Mouse (Mus musculus) thymus, postnatal 10 days (tissue): ENCODE results near the gene Lrrc27.

Experiments
- DNase-seq, 2 experiments: peaks; one replicate each; pipeline ENCODE4 v3.0.0; 2021; ENCODE audit warnings: low spot score in 2 of 2

Gene Lrrc27

DNA sequence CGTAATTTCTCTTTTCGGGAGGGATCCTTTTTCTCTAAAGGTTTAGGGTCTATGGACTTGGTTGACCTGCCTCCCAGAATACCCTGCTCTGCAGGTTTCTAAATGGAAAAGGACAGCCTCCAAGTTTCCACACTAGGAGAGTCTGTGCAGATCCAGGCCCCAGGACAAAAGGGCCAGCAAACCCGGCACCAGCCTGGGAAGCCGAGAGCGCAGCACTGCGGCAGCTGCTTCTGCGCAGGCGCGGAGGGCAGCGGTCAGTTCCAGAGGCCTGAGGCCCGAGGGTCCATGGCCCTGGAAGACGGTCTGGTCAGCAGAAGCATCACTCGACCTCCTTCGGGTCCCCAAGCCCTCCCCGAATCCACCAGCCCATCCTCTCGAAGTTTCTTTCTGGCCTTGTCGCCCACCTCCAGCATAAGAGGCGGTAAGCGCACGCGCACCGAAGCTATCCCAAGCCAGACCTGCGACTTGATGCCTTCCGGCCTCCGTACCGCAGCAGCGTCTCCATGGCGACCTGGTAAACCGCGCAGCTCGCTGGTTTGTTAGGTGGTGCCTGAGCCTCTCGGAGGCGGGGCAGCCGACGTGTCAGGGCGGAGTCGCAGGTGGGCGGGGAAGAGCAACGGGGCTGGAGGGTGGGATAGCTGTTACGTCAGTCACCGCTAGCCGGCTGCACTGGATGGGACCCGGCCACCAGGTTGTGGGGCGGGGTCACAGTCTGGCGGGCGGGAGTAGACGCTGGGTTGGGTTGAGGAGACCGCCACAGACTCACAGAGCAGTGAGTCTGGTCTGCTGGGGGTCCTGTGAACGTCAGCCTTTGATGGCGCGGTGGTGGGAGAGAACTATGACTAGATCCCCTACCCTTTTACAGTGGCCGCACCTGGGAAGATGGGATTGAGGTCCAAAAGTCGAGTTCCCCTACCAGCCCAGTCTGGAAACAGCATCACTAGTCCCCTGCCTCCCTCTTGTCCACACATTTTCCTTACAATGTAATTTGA is at the start of gene Lrrc27, which contains the start of gene Stk32c:
Lrrc27 (plus strand) TSS at position 235 of the 992 bp plus-strand sequence.
Stk32c (minus strand) TSS at position 554 of the 992 bp plus-strand sequence.
- DNase-seq = peak; percentile 96 to 98

DNA sequence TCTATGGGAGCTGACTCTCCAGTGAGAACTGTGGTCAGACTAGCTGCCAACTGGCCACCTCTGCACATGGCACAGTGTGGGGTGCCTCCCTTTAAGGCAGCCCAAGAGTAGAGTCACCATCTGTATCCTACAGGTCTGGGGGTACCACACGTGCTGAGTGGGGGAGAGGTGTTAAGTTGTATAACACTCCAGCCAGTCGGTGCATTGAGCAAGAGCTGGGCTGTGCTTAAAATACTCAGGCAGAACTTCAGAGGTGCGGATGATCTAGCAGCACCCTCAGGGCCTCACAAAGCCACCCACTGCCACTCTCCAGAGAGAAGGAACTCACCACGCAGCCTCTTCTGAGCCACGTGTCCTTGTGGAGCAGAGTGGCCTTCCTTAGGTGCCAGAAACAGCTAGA is 48.4 kb upstream of the Lrrc27 start:
- no peak for DNase-seq

DNA sequence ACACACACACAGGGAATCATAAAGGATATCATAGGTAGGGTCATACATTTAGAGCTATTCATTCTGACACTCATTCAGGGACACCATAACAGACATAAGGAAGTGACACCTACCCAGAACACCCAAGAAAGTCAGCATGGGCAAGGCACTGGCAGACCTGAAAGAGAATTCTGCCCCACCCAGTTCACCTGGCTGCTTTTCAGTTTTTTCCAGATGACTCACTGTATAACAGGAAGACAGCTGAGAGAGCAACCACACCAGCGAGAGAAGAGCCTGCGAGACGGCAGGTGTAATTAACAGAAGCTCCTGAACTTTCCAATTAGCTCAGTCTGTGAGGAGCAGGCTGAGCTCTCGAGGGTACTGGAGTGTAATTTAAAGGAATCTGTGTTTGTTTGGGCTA is 43.6 kb upstream of the Lrrc27 start:
- DNase-seq = no peak

DNA sequence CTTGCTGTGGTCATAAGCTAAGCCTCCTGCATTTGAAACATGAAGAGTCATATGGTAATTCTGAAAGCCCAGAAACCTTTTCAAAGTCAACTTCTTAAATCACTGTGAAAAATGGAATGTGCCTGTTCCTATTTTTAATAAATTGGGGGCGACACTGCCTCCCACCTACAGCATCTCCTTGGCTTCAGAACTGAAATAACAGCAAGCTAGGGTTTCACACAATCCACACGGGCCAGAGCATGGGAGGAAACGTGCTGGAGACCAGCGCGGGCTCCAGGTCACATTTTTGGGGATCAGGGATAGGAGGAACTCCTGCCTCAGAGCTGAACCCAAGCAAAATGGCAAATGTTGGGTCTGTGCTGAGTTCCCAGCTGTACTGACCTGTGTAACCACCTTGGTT is 33.5 kb upstream of the Lrrc27 start:
- no peak for DNase-seq

DNA sequence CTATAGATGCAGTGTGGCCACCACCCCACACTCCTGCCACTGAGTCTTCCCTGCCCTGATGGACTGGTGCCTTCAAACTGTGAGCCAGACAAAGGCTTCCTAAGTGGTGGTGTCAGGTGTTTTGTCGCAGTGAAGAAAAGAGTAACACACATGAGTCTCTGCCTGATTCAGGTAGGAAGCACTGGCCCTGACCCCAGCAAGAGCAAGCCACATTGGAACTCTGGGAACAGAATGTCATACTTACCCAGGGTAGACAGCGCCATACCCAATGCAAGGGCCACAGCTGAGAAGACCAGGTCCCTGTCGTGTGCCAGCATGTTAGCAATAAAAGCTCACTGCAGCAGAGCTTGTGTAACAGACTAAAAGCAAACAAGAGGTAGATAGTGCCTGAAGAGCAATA is 32.7 kb upstream of the Lrrc27 start:
- no peak for DNase-seq

DNA sequence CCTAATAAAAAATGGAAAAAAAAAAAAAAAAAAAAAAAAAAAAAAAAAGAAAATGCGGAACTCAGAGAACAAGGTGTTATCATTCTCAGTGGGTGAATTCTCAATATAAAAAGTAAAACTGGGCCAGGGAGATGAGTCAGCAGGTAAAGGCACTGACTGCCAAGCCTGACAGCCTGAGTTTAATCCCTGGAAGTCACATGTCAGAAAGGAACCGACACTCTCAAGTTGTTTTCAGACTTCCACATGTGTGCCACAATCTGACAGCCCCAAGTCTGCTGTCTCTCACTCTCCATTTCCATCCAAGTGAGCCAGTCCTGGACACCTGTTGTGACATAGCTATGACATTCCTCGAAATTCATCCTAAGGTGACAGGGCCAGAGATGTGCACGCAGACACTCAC is 28.4 kb upstream of the Lrrc27 start:
- DNase-seq = no peak

DNA sequence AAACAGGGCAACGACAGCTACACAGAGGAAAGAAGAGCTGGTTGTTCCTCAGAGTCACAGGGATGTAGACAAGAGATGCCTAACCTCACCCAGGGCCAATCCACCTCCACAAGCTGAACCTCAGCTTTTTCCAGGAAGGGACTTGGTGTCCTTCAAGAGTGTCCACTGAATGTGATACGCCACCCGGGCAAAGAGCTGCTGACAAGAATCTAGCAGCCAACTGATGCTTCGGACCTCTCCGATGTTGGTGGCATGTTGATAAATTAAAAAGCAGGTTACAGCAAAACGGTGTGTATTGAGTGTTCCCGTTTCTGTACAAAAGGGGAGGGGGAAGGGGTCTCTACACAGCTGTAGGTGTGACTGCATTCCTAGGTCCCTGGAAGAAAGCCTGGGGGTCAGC is 27.9 kb upstream of the Lrrc27 start:
- no peak for DNase-seq

DNA sequence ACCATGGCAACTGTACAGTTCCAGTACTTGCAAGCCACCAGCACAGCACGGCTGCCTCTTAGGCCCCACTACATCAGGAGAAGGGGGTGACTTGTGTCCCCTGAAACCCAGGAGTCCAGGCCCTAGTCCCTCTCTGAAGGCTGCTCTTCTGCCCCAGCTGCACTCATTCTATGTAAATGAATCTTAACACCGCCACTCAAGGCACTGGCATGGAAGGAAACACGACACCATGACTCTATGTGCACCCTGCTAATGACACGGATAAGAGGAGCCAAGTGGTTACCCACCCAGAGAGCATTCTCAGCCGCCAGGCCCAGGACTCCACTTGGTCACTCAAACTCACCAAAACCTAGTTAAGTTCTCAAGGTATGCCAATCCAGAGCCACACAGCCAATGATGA is 26.8 kb upstream of the Lrrc27 start:
- DNase-seq = no peak

DNA sequence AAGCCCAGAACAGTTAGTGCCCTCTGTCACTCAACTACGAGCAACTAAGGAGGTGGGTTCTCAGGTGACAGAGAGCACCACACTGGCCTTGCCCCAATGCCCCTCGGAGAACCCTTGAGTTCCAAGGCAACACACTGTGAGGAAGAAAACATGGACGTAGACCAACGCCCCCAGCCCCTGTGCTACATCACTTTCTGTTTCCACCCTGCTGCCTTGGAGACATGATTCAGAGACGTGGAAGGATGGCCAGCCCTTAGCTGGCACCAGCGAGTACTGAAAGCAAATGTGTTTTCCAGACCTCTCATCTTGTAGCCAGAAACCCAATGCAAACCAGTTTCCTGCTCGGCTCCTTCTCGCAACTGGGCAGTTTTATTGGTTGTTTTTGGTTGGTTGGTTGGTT is 26.4 kb upstream of the Lrrc27 start:
- DNase-seq = no peak

DNA sequence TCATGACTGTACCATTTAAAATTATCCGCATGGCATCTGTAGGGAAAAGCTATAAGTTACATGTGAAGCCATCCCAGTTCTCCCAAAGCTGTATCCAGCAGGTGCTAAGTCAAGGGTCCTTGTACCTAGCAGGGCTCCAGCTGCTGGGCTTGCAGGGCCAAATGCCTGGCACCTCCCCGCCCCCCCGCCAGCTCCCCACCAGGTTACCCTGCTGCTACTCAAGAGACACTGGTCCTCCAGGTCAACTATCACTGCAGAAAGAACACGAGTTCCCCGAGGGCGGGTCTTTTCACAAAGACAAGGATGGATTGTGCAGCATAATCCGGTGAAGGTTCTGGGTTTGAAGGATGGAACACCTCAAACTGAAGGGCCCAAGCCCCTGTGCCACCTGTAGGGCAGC is 25.5 kb upstream of the Lrrc27 start:
- DNase-seq = no peak

DNA sequence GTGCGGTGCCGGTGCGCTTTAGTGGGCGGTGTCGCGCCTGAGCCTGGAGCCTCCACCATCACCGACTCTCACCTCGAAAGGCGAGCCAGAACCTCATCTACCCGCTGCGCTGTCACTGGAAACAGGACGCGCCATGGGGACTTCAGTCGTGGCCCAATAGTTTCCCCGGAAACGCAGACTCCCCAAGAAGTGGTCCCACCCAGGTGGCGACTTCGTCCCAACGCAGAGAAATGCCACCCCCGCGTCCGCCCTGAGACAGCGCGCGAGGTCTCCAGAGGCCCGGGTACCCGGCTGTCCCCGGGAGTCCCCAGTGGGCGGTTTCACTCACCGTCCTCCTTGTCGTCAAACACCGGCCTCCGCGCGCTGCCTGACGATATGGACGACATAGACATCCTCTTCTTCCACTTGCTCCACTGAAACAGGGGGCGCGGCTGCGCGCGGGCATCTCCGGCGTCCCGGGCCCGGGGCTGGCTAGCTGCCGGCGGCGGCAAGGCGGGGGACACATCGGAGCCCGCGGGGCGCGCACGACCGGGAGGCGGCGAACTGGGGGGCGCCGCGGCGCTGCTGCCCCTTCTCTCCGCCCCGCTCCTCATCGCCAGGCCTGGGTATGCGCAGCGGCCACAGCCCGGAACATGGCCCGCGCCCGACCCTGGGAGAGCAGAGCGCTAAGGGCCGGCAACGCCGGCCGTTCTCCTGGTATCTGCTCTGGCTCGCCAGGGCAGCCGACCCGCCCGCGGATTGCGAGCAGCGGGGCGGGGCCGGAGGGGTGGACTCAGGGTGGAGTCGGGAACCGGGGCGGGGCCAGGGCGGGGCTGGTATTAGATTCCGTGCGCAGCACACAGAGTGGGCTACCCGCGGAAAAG is 24.8 kb upstream of the Lrrc27 start:
- DNase-seq = peak in 1 of 2 experiments; percentile 11

DNA sequence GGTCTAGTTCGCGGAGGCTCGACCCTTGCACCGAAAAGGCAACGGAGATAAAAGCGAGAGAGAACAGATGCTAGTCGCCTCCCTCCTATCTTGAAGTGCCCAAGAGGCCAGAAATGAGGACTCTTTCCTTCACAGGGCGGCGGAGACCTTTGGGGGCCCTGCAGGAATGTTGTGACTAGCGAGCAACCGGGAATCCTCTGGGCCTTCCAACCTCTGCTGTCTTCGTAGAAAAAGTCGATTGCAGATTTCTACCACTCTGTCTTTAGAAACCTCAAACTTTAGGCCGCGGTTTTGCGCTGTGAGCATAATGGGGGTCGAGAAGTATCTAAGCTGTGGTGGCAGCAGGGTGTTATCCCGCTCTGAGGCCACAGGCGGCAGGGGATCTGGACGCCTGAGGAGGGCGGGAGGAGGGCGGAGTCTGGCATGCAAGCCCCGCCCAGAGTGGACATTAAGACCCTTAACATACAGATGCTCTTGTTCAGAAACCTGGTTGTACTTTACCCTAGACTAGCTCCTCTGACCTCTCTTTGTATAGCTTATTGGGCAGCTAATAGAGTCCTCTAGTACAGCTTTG is 24.1 kb upstream of the Lrrc27 start:
- no peak for DNase-seq

DNA sequence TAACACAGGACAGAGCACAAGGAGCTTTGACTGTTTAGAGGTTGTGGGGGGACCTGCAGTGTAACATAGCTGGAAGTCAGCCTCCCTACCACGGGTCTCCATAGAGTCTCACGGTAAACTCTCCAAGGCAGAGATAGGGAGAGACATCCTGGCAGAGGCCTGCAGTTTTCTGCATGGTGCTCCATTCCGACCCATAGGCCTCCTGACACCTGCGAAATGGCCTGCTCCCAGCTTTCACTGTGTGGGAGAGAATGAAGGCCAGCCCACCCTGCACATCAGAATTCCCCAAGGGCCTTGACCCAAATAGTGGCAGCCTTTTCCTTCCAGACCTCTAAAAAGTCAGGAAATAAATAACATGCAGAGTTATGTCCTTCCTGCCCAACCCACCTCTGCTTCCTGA is 22.2 kb upstream of the Lrrc27 start:
- no peak for DNase-seq

DNA sequence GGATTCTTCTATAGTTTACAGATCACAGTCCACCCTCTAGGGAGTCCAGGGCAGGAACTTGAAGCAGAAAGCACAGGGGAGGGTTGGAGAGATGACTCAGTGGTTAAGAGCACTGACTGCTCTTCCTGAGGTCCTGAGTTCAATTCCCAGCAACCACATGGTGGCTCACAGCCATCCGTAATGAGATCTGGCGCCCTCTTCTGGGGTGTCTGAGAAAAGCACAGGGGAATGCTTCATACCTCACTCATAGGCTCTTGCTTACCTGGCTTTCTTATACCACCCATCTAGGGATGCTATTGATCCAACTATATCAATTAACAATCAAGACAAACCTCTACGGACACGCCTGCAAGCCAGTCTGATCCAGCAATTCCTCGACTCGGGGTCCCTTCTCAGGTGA is 21.2 kb upstream of the Lrrc27 start:
- no peak for DNase-seq

DNA sequence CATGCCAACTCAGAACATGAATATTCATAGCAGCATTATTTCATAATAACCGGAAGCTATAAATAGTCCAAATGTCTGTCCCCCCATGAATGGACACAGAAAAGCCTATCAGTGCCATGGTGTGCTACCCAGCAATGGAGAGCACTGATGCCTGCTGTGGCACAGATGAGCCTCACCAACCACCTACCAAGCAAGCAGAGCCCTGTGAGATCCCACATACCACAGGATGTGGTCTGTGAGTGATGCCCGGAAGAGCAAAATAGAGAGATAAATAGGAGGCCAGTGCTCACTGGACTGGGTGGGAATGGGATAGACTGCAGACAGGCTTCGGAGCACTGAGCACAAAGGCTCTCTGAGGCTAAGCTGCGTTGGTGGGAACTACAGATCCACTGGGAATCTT is 15.8 kb upstream of the Lrrc27 start:
- DNase-seq = no peak

DNA sequence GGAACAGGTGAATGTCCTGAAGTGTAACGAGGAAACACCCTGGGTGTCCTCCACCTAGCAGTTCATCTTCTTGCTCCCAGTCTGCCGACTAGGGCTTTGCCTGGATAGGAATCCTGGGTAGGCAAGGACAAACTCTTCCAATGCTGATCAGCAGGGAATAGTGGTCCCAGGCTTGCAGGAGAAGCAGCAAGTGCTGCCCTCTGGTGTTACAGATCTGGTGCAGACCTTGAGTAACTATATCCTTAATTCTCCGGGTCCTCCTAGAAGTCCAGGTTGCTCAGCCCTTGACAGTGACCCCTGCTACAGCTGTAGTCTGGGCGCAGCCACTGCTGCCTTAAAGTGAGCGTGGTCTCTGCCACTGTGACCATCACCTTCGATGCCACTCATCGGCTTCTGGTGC is 12.7 kb upstream of the Lrrc27 start:
- DNase-seq = no peak

DNA sequence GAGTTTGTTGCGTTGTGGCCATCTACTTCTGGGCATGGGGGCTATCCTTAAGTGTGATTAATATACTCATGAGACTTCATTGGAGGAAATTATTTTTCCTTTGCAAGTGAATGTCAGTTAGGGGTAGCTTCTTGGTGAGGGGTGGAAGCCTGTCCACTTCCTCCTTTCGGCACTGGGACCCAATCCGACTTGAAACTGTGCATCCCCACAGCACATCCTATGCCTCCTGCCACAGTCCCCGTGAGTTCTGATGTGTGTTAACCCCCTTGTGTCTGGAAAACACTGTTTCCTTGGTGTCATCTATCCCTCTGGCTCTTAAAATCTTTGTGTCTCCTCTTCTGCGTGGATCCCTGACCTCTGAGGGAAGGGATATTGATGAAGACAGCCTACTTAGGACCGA is 11.6 kb upstream of the Lrrc27 start:
- DNase-seq = no peak

DNA sequence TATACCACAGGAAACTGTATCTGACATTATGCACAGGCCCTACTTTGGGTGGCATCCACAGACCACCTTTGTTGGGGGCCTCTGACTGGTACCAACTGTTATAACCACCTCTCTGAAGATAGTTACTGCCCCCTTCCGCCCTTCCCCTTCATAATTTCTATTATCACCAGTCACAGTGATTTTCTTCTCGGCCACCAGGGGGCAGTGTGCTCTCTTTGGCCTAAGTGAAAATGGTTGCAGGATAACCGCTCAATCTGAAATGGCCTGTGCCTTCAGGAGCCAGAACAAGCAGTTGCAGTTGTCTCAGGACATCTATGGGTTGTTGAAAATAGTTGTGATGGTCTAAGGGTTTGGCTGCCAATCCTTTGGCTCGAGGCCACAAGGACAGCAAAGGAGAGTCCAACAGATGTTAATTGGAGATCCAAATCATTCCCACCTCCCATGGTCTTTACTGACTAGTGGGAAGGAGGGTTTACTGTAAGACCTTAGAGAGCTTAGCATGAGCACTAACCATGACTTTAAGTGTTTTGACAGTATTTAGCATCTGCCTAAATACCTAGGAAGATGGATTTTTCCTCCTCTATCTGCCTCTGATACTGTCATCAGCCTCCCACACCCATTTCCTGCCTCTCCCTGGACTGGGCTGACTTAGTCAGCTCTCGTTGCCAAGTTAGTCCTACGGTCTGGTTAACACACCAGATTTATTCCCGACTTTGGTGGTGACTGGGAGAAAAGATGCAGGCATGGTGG is 4.6 kb upstream of the Lrrc27 start:
- DNase-seq = peak in 1 of 2 experiments; percentile 56

DNA sequence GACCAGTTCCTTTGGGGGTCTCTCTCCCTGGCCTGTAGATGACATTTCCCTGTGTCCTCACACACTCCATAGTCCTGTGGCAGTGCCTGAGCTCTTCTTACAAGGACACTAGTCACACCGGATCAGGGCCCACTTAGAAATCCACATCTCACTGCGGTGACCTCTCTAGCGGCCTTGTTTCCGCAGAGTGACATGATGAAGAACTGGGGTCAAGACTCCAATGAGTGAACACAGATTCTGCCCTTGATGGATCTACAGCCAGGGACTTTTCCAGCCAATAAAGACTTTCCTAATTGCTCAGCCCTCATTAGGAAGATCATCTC is 4.1 kb upstream of the Lrrc27 start:
- no peak for DNase-seq

DNA sequence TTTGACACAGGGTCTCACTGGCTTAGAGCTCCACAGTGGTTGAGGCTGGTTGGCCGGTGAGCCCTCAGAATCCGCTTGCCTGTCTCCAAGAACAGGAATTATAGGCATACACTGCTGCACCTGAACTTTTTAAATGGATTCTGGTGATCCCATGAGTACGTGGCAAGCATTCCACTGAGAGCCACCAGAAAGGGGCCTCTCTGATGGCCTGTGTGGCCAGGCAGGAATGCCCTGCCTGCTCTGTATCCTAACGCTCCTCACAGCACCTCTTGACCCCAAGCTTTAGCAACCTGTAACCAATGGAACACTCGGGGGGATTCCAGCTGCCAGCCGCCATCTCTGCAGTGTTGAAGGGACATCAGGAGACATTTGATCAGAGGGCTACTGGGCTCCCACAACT is 1.0 kb upstream of the Lrrc27 start:
- DNase-seq = no peak

DNA sequence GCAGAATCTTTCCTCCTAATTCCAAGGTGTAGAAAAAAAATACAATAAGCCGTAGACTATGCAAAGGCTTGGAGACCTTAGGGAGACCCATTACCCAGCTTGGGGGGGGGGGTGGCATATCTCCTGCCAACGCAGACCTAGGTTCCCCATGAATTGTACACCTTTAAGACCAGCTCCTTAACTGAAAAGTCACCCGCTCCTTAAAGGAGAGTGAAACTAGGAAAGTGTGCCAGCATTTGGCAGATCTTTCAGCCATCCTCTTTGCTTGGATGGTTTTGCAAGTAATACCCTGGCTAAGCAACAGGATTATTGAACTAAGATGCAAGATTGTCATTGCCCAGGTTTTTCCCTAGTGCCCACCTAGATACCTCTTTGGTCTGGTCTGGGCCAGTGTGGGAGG is 963 bp downstream of the Lrrc27 start:
- DNase-seq = no peak

DNA sequence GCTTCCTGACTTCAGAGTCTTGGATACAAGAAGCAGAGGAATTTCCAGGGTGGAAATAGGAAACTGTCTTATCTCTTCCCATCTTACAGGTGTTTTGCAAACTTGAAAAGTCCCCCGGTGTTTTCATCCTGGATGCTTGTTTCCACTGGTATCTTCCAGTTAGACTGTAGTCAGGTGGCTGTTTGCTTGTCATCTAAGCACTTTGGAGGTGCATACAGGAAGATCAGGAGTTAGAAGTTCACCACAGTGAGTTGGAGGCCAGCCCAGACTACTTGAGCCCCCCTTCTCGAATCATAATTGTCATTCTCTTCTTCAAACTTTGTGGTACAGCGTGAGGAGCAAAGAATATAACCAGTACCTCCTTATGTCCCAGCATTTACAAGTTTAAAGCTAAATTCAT is 1.4 kb downstream of the Lrrc27 start:
- no peak for DNase-seq
